Mouse (Mus musculus) granulocyte monocyte progenitor cell, adult 5-6 weeks (primary cell): ENCODE measurements around the gene Pcsk5. TPM values are rescaled to one million over a fixed set of nuclear protein-coding genes. Genes with fewer than 3 reads are reported as not detected.

Experiments
- ATAC-seq: replicated peaks from 2 replicates; pipeline ENCODE4 v1.8.0; 2016; ENCODE audit warnings: mild to moderate bottlenecking, moderate TSS enrichment, inconsistent platforms; ENCODE audit not compliant: poor library complexity, severe bottlenecking
- total RNA-seq, 2 experiments: library from RNA; stranded (forward) in 1 of 2; stranded (reverse) in 1 of 2; fragments of 200-712, 200-1000 nt in 1 of 2; fragments of >200 nt in 1 of 2; fragmentation: Nextera tagmentation in 1 of 2; gene quantifications; 2 replicates each; pipeline ENCODE4 v1.2.3; 2014 to 2017

Pcsk5 gene
- total RNA-seq (2014; fragmentation: Nextera tagmentation), result not detected in 2 replicates
- total RNA-seq (2017), result not detected in 2 replicates

- peak; percentile 37; the same call in 1 of the 2 replicates for ATAC-seq
These were observed at the start of gene Pcsk5 for GRCm38 (mm10) chr19:17837471-17837859. Gene Pcsk5 (minus strand): TSS chr19:17837632.

GRCm38 (mm10) chr19:17875804-17876203, 38.4 kb upstream of the Pcsk5 start:
- no peak for ATAC-seq

- no peak for ATAC-seq
These were observed 37.0 kb upstream of the Pcsk5 start for GRCm38 (mm10) chr19:17874388-17874787.

- ATAC-seq, result no peak
These were observed 36.3 kb upstream of the Pcsk5 start for GRCm38 (mm10) chr19:17873755-17874154.

- ATAC-seq, result no peak
These were observed 29.0 kb upstream of the Pcsk5 start for GRCm38 (mm10) chr19:17866317-17866891.

GRCm38 (mm10) chr19:17860351-17861014, 23.1 kb upstream of the Pcsk5 start:
- no peak for ATAC-seq

- ATAC-seq, result no peak
These were observed 19.3 kb upstream of the Pcsk5 start for GRCm38 (mm10) chr19:17856741-17857140.

GRCm38 (mm10) chr19:17848417-17848816, 11.0 kb upstream of the Pcsk5 start:
- no peak for ATAC-seq

- ATAC-seq, result no peak
These were observed 8.5 kb upstream of the Pcsk5 start for GRCm38 (mm10) chr19:17845967-17846366.

- ATAC-seq, result no peak
These were observed 4.2 kb upstream of the Pcsk5 start for GRCm38 (mm10) chr19:17841586-17841985.

- ATAC-seq, result no peak
These were observed 2.4 kb upstream of the Pcsk5 start for GRCm38 (mm10) chr19:17839856-17840255.

- peak; percentile 46 for ATAC-seq
These were observed 614 bp downstream of the Pcsk5 start for GRCm38 (mm10) chr19:17836566-17837470.

- no peak for ATAC-seq
These were observed 1.5 kb downstream of the Pcsk5 start for GRCm38 (mm10) chr19:17835681-17836565.

GRCm38 (mm10) chr19:17834894-17835293, 2.5 kb downstream of the Pcsk5 start:
- no peak for ATAC-seq

GRCm38 (mm10) chr19:17831376-17831775, 6.1 kb downstream of the Pcsk5 start:
- ATAC-seq, result no peak

GRCm38 (mm10) chr19:17828414-17828813, 9.0 kb downstream of the Pcsk5 start:
- no peak for ATAC-seq

- ATAC-seq, result no peak
These were observed 10.7 kb downstream of the Pcsk5 start for GRCm38 (mm10) chr19:17826694-17827093.

GRCm38 (mm10) chr19:17820046-17820445, 17.4 kb downstream of the Pcsk5 start:
- ATAC-seq, result no peak

GRCm38 (mm10) chr19:17819081-17819480, 18.4 kb downstream of the Pcsk5 start:
- no peak for ATAC-seq

GRCm38 (mm10) chr19:17815062-17815461, 22.4 kb downstream of the Pcsk5 start:
- no peak for ATAC-seq
